Mouse (Mus musculus) heart, adult 10 weeks (tissue): ENCODE measurements around the gene Gm7233. TPM values are rescaled to one million over a fixed set of nuclear protein-coding genes. Genes with fewer than 3 reads are reported as not detected.

ENCODE experiments used
- polyA plus RNA-seq: library from polyadenylated mRNA; stranded (reverse); fragments of 350-450 nt; fragmentation: Illumina TruSeq; extraction: RNeasy Lipid Tissue Mini Kit (QIAGEN cat#74804); gene quantifications from one replicate; pipeline ENCODE4 v1.2.3, GENCODE M21; 2014; ENCODE audit warnings: low read depth, low replicate concordance

Gene Gm7233
- not detected for polyA plus RNA-seq

GRCm38 (mm10) chr14:43179567-43179966, at the start of gene Gm7233:
Gene Gm7233, plus strand, starts transcription at chr14:43179867.

GRCm38 (mm10) chr14:43235204-43235603, 55.5 kb downstream of the Gm7233 start, which contains the start of gene Gm8122:
Gene Gm8122, minus strand, starts transcription at chr14:43235304.

Other genes with a start within 250 kb of the Gm7233 start
- gene Gm8082, start 186.2 kb upstream of the Gm7233 start, polyA plus RNA-seq, result not detected
- gene Gm10376, start 164.2 kb upstream of the Gm7233 start, polyA plus RNA-seq, result not detected
- not detected for gene Gm8094, start 103.2 kb upstream of the Gm7233 start, polyA plus RNA-seq
- gene Gm8104, start 79.3 kb upstream of the Gm7233 start, polyA plus RNA-seq, result not detected
- not detected for gene Gm8122, start 55.4 kb downstream of the Gm7233 start, polyA plus RNA-seq
- gene Gm8126, start 78.8 kb downstream of the Gm7233 start, polyA plus RNA-seq, result not detected
- gene Gm9732, start 95.2 kb downstream of the Gm7233 start, polyA plus RNA-seq, result not detected
- gene Gm8127, start 114.0 kb downstream of the Gm7233 start, polyA plus RNA-seq, result not detected
- gene 1700001F09Rik, start 167.9 kb downstream of the Gm7233 start, polyA plus RNA-seq, result not detected
- gene Gm8138, start 236.5 kb downstream of the Gm7233 start, polyA plus RNA-seq, result not detected